Mouse (Mus musculus) megakaryocyte-erythroid progenitor cell, adult 5-6 weeks (primary cell): ENCODE measurements around the gene Fam183b. TPM values are rescaled to one million over a fixed set of nuclear protein-coding genes. Genes with fewer than 3 reads are reported as not detected.
"Not testable (repeated sequence)": the region's sequence is repeated elsewhere in the genome, so short reads cannot be mapped to it uniquely, and the experiment has no call there.

Experiments
- ATAC-seq: replicated peaks from 2 replicates; pipeline ENCODE4 v1.8.0; 2016; ENCODE audit warnings: mild to moderate bottlenecking, inconsistent platforms; ENCODE audit not compliant: severe bottlenecking, poor library complexity, low FRiP score, low TSS enrichment
- total RNA-seq, 2 experiments: library from RNA; stranded (forward) in 1 of 2; stranded (reverse) in 1 of 2; fragments of 200-1000, 215-1000 nt in 1 of 2; fragments of >200 nt in 1 of 2; fragmentation: Nextera tagmentation in 1 of 2; gene quantifications; 2 replicates each; pipeline ENCODE4 v1.2.3; 2014 to 2017

Gene Fam183b
- not detected in 2 replicates for total RNA-seq (2014; fragmentation: Nextera tagmentation)
- not detected in 2 replicates for total RNA-seq (2017)

DNA sequence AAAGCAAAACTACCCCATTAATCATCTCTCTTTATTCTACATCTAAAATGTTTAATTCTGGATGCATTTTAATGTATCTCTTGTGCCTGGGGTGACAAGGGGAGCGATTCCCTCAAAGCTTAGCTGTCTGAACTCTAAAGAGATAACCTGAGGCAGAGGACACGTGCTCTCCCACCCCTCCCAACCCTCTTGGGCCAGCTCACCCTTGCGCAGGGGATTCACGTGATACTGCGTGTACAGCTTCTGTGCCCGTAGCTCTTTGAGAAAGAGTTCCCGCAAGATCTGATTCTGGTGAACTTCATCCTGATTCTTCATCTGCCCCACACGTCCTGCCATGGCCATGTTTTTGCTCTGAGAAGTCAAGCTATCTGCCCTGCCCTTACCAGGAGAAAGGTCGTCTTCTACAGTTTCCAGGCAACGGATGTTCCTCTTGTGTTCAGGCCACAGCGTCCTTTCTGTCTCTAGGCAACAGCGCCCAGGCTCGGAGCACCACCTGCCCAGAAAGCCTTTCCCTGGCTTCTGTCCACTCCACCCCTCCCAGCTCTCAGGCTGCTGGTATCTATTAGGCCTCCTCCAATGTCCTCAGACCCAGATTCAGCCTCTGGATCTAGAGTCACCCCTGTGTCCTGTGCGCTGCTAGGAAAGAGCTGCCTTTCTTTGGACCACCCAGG, at the start of gene Fam183b:
TSS of gene Fam183b (minus strand) at position 403 of the 671 bp plus-strand sequence.
- no peak for ATAC-seq

GRCm38 (mm10) chr11:58849731-58850130, 48.0 kb upstream of the Fam183b start:
- ATAC-seq: no peak

DNA sequence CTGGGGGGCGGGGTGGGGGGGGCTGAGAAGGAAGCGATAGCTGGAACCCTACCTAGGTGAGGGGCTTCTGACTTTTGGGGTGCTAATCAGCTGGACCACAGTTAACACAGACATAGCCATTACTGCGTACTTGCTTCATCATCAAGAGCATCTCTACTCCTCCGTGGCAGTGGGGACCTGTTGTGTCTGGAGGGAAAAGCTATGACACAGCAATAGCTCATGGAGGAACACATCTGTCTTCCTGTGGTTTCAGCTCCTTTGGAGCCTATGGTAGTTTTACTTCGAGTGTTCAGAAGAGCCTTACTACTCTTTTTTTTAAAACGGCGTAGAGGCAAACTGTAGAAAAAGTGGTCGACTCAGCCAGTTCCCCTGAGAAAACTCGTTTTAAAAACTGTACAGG, 45.9 kb upstream of the Fam183b start:
- ATAC-seq: no peak; the same call in 1 of the 2 replicates

DNA sequence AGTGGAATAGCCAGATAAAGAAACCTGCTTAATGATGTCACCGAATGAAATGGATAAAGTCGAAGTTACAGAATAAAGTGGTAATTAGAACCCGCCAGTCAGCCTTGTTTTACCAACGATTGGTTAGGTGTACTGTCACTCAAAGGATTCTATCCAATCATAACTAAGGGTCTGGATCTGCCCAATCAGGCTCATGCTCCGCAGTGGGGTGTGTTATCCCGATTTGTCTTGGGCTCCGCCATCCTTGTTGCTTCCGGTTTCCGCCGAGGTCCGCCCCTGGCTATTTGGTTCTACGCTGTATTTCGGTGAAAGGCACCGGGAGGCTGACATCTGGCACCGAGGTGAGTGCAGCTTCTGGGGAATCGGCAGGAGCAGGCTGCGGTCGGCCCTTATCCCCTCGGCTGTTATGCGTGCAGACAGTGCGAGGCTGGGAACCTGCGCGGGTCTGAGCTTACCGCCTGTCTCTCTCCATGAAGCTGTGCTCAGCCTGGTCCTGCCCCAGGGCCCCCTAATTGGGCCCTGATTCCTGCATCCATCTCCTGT, 45.2 kb upstream of the Fam183b start, which contains the start of gene Gm12258:
TSS of gene Gm12258 (plus strand) at position 240 of the 543 bp plus-strand sequence.
- peak; percentile 100 for ATAC-seq

GRCm38 (mm10) chr11:58838951-58839350, 37.2 kb upstream of the Fam183b start, which contains the start of gene Olfr311:
Olfr311 (plus strand) TSS chr11:58839251.
- not testable (repeated sequence) for ATAC-seq

DNA sequence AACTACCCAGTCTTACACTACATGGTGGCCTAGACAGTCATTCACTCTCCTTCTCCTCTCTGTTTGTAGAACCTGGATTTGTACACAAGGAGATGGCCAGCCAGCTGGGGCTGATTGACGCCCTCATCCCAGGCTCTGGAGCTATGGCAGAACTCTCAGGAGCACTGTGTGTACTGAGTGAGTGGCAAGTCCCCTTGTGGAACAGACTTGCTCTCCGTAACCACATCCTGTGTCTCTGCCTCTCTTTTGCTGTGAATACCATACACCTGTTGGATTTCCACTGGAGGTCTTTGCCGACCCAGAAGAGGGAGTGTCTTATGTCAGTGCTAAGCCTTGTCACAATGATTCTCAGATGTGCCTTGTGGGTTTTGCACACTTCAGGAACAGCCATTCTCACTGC, 30.8 kb upstream of the Fam183b start:
- ATAC-seq: not testable (repeated sequence)

DNA sequence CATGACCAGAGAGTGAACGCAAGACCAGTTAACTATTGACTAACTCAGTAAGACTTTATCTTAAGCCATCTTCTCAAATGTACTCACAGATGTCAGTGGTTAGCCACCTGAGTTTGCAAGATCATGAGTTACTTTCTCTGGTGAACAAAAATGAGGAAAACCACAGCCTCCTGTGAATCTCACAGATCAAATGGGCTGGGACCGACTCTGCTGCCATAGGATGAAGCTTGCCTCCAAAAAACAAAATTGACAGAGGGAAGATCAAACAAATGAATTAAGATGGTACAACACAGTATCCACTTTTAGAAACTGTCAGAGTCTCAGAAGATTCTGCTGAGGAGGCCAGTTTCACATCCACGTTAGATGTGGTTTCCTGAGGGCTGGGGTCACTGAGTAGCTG, 28.0 kb upstream of the Fam183b start:
- no peak for ATAC-seq

DNA sequence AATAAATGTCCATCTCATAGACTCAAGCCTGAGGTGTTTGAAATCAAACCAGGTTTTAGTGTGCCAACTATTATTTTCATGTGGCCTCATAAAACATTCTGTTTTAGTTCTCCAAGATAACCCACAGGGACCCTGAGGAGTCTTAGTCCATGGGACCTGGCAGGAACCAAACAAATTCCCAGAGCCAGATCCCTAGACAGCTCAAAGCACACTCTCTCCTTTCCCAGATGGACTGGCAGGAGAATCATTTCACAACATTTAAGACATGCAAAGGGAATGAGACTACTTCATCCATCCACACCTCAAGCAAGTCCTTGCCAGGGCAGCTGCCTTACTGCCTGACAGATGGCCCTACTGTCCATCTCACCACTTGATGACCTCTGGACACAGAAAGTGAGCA, 27.2 kb upstream of the Fam183b start, which contains the start of gene Olfr312:
TSS of gene Olfr312 (plus strand) at position 301 of the 400 bp plus-strand sequence.
- not testable (repeated sequence) for ATAC-seq

- no peak for ATAC-seq
Measured at GRCm38 (mm10) chr11:58815676-58816075, 13.9 kb upstream of the Fam183b start.

- not testable (repeated sequence) for ATAC-seq
Measured at GRCm38 (mm10) chr11:58814700-58815099, 12.9 kb upstream of the Fam183b start, which contains the start of gene Olfr313. Olfr313 (plus strand) TSS chr11:58815000.

DNA sequence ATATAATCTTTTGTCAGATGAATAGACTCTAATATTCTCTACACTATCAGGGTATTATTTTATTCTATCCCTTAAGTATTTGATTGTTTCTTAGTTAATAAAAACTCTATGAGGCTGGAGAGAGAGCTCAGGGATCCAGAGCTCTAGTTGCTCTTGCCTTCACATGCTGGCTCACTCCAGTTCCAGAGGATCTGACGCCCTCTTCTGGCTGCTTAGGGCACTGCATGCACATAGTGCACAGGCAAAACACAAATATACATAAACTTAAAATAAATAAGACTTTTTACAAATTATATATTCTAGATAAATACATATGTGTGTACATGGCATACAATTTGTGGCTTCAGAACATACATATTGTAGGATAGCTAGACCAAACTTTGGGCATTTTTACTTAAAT, 10.2 kb upstream of the Fam183b start:
- ATAC-seq: no peak

DNA sequence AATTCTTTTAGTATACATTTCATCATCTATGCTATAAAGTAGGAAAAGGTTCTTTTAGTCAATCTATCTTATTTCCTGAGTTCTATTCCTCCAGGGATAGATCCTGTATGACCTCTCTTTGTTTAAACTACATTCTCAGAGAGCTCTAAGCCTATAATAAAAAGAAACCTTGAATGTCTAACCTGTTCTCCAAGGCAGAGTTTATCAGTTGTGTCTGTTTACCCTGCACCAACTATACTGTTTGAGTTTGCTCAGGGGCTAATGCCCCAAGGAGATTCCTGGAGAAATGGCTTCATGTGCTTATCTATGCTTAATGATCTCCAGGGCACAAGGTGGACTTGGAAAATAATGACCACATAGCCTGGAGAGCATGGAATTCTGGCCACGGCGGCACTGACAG, 2.6 kb upstream of the Fam183b start:
- no peak for ATAC-seq

- ATAC-seq: no peak
Measured at GRCm38 (mm10) chr11:58803871-58804270, 2.1 kb upstream of the Fam183b start.

GRCm38 (mm10) chr11:58799747-58800146, 2.0 kb downstream of the Fam183b start:
- ATAC-seq: no peak

DNA sequence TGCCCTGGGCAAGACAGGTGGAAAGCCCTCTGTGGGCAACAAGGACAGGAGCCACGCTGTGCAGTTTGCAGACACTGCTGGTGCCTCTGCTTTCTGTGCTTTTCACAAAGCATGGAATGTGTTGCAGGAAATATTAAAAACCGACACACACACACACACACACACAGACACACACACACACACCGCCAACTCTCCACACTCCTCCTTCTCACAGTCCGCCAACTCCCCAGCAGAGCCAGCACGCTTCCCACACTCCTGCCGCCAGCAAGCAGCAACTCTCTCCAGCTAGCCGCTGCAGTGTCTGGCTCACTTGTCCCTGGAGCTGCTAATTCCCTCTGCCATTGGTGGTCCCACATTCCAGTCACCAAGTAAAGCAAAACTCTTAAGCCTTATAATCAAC, 4.9 kb downstream of the Fam183b start:
- no peak for ATAC-seq

GRCm38 (mm10) chr11:58795856-58796255, 5.9 kb downstream of the Fam183b start:
- no peak for ATAC-seq

DNA sequence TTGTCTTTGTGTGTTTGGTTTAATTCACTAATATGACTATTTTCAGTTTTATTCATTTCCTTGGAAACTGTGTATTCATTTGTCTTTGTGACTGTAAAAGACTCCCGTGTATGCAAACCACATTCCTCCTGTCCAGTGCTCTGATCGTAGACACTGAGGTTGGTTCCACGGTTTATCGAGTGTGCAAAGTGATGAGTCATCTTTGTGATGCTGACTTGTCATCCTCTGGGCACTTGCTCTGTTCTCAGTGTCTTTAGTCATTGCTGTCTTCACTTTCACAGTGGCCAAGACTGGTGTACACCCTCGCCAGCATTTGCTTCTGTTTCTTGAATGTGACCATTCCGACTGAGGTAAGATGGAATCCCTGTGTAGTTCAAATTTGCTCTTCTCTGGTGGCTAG, 11.1 kb downstream of the Fam183b start:
- ATAC-seq: no peak

DNA sequence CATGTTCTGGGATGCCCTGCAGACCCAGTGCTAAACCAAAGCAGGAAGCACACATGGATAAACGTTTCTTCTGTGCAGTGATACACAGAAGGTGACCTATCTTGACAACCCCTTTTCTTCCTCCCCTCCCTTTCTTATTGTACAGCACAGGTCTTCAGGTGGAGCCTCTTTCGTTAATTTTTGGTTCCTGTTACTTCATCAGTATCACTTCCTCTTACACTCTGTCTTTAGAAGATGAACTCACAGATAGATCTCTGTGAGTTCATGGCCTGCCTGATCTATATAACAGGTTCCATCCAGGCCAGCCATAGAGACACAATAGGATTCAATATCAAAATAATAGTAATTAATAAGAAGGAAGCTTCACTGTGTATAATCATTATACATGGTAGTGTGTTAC, 11.7 kb downstream of the Fam183b start:
- ATAC-seq: no peak

- ATAC-seq: no peak
Measured at GRCm38 (mm10) chr11:58789532-58789931, 12.2 kb downstream of the Fam183b start.

GRCm38 (mm10) chr11:58788346-58788745, 13.4 kb downstream of the Fam183b start:
- no peak for ATAC-seq

GRCm38 (mm10) chr11:58787651-58788050, 14.1 kb downstream of the Fam183b start:
- ATAC-seq: no peak
